Mouse (Mus musculus) induced T-regulatory cell, adult 2 months (primary cell): ENCODE results near the gene Sptan1.

ENCODE experiments used
- DNase-seq: peaks from one replicate; pipeline ENCODE4 v3.0.0-alpha.2; 2012; ENCODE audit warnings: low read depth

The Sptan1 gene

GRCm38 (mm10) chr2:29965250-29965843 lies at the start of gene Sptan1:
Sptan1 (plus strand) TSS chr2:29965560.
- peak; percentile 96 for DNase-seq

DNA sequence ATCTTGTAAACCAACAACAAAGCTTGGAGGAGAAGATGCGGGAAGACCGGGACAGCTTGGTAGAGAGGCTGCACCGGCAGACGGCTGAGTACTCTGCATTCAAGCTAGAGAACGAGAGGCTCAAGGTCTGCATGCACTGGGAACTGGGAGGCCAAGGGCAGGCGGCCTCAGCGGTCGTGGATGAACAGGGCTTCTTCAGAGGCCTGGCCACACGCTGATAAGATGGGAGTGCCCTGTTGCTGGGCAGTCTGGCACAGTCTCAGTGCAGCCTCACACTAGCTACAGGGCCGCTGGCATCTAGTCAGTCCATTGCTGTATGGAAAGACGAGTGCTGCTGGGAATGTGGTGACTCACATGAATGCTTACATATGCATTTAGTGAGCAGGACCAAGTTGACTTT lies 47.7 kb upstream of the Sptan1 start:
- DNase-seq: no peak

- no peak for DNase-seq
Measured at GRCm38 (mm10) chr2:29922011-29922410, 43.3 kb upstream of the Sptan1 start.

DNA sequence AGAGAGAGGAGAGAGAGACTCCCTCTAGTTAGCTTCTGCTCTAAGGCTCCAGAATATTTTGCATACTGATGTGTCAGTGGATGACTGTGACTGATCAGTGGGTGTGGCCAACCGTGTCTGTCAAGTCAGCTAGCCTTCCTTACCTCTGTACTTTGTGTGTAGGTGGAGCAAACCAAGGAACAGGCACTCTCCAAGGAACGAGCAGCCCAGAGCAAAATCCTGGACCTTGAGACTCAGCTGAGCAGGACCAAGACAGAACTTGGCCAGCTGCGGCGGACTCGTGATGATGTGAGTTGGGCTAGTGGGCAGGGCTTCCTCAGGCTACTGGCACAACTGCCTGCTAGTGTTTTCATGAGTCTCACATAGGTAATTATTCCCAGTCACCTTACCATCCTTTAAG lies 38.8 kb upstream of the Sptan1 start:
- DNase-seq: no peak

DNA sequence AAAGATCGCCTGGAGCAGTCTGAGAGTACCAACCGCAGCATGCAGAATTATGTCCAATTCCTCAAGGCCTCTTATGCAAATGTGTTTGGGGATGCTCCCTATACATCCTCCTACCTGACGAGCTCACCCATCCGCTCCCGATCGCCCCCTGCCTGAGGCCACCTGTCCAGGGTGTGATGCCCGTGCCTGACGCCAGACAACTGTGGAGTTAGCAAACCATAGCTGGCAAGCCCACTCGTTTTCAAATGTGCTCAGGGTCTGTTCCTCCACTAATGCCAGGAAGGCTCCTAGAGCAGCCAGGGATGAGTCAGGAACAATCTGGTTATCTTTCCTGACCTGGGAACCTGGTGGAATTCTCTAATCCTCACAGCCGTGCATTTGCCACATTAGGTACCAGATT lies 34.9 kb upstream of the Sptan1 start:
- no peak for DNase-seq

GRCm38 (mm10) chr2:29931194-29931593 lies 34.2 kb upstream of the Sptan1 start:
- no peak for DNase-seq

GRCm38 (mm10) chr2:29934906-29935599 lies 30.3 kb upstream of the Sptan1 start, which contains the start of gene Gle1:
Gle1 (plus strand) TSS chr2:29935426.
- peak; percentile 97 for DNase-seq

DNA sequence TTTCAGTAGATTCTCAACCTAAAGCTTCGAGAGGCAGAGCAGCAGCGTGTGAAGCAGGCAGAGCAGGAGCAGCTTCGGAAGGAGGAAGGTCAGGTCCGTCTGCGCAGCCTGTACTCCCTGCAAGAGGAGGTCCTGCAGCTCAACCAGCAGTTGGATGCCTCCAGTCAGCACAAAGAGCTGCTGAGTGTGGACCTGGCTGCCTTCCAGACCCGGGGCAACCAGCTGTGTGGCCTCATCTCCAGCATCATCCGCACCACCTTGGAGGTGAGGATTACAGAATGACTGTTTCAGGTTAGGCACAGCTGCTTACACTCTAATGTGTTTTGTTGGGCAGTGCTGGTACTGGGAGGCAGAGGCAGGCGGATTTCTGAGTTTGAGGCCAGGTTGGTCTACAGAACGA lies 25.3 kb upstream of the Sptan1 start:
- no peak for DNase-seq

- DNase-seq: no peak
Measured at GRCm38 (mm10) chr2:29940826-29941225, 24.5 kb upstream of the Sptan1 start.

- no peak for DNase-seq
Measured at GRCm38 (mm10) chr2:29944723-29945122, 20.6 kb upstream of the Sptan1 start.

DNA sequence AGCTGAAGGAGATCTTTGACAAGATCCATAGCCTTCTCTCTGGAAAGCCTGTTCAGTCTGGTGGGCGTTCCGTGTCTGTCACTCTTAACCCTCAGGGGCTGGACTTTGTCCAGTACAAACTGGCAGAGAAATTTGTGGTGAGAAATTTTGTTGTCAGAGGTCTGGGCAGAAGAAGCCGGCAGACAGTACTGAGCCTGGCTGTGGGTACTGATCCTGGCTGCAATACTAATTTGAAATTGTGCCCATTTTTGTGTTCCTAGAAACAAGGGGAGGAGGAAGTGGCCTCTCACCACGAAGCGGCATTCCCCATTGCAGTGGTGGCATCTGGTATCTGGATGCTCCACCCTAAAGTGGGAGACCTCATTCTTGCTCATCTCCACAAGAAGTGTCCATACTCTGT lies 16.5 kb upstream of the Sptan1 start:
- DNase-seq: no peak

- no peak for DNase-seq
Measured at GRCm38 (mm10) chr2:29961246-29961645, 4.1 kb upstream of the Sptan1 start.

DNA sequence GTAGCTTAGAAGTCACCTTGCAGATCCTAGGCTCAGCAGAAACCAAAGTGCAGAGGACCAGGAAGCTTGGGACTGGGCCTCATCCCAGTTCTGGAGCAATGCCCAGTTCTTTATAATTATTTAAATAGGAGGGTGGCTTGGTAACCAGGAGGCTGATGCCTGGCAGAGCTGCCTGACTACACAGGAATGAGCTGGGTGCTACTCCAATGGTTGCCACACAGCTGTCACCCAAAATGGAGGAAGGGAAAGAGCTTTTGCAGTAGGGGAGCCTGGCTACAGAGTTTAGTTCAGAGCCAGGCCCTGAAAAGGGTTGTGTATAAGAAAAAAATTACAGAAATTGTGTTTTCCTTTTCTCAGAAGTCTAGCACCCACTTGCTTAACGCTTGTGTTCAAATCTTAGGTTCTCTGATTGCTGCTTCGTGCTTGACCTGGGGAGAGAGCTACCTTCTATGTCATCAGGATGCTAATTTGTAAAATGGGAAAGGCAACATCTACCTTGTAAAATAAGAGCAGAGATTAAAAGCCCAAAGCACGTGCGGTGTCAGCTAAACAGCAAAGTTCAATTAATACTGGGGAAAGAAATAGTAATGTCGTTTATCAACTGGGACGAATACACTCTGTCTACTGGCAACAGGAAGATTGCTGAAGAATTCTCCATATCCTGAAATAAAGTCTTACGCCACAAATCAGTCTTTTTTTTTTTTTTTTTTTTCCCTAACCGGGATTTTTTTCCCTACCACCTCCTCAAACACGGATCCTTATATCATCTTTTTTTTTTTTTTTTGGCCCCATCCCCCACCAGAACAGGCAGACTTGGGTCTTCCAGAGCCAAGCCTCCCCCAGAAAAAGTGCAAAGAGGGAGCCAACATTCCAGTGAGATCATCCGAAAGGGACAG lies 758 bp upstream of the Sptan1 start:
- peak; percentile 38 for DNase-seq

- DNase-seq: no peak
Measured at GRCm38 (mm10) chr2:29965906-29966305, 546 bp downstream of the Sptan1 start.

- DNase-seq: peak; percentile 28
Measured at GRCm38 (mm10) chr2:29966826-29967225, 1.5 kb downstream of the Sptan1 start.

GRCm38 (mm10) chr2:29967768-29968167 lies 2.4 kb downstream of the Sptan1 start:
- no peak for DNase-seq

- no peak for DNase-seq
Measured at GRCm38 (mm10) chr2:29968638-29969037, 3.3 kb downstream of the Sptan1 start.

- DNase-seq: no peak
Measured at GRCm38 (mm10) chr2:29971838-29972635, 6.7 kb downstream of the Sptan1 start.

GRCm38 (mm10) chr2:29973525-29973924 lies 8.2 kb downstream of the Sptan1 start:
- DNase-seq: no peak

GRCm38 (mm10) chr2:29977307-29977706 lies 11.9 kb downstream of the Sptan1 start:
- DNase-seq: peak; percentile 83

DNA sequence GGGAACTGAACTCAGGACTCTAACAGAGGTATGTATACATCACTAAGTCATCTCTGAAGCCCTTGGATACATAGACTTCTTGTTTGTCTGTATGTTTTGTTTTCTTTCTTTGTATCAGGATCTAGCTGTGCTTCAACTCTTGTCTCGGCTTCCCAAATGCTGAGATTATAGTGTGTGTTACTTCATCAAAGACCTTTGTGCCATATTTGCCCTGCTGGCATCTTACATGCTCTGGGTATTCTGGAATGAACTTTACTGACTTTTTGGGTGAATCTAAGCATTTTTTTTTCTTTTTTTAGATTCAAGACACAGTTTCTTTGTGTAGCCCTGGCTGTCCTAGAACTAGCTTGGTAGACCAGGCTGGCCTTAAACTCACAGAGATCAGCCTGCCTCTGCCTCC lies 15.3 kb downstream of the Sptan1 start:
- DNase-seq: no peak

- no peak for DNase-seq
Measured at GRCm38 (mm10) chr2:29991962-29992361, 26.6 kb downstream of the Sptan1 start.
